Mouse (Mus musculus) midbrain, embryonic 13.5 days (tissue): ENCODE results near the gene Ppargc1a. TPM values are rescaled to one million over a fixed set of nuclear protein-coding genes. Genes with fewer than 3 reads are reported as not detected.

Experiments used
- ATAC-seq: fragments of 200-750 bp; cut with Nextera tagmentation; 2 replicates; pipeline ENCODE4 v1.8.0; 2017; ENCODE audit warnings: mild to moderate bottlenecking, moderate TSS enrichment, moderate library complexity
- H3K27ac ChIP-seq: fragments of 300-500 bp; sonication (generic); 2 replicates; pipeline ENCODE4 v1.5.1; 2015; ENCODE audit warnings: inconsistent platforms, mild to moderate bottlenecking, moderate library complexity
- H3K27me3 ChIP-seq: fragments of 300-500 bp; sonication (generic); 2 replicates; pipeline ENCODE4 v1.6.1; 2015; ENCODE audit warnings: mild to moderate bottlenecking, inconsistent platforms
- H3K36me3 ChIP-seq: fragments of 300-500 bp; sonication (generic); 2 replicates; pipeline ENCODE4 v1.6.1; 2015; ENCODE audit warnings: mild to moderate bottlenecking, inconsistent platforms
- H3K4me1 ChIP-seq: fragments of 300-500 bp; sonication (generic); replicated peaks from 2 replicates; pipeline ENCODE4 v1.6.1; 2015; ENCODE audit warnings: inconsistent platforms
- H3K4me2 ChIP-seq: fragments of 300-500 bp; sonication (generic); replicated peaks from 2 replicates; pipeline ENCODE4 v1.6.1; 2015; ENCODE audit warnings: moderate library complexity, mild to moderate bottlenecking, inconsistent platforms
- H3K4me3 ChIP-seq: fragments of 300-500 bp; sonication (generic); replicated peaks from 2 replicates; pipeline ENCODE4 v1.5.1; 2015; ENCODE audit warnings: mild to moderate bottlenecking, inconsistent platforms
- H3K9ac ChIP-seq: fragments of 300-500 bp; sonication (generic); replicated peaks from 2 replicates; pipeline ENCODE4 v1.6.1; 2015; ENCODE audit warnings: mild to moderate bottlenecking, inconsistent platforms
- H3K9me3 ChIP-seq: fragments of 300-500 bp; sonication (generic); 2 replicates; pipeline ENCODE4 v1.6.1; 2016; ENCODE audit warnings: mild to moderate bottlenecking, inconsistent platforms
- WGBS: fragments of 180-500 bp; shearing (Covaris S2); methylation state at CpG from one replicate; pipeline ENCODE4 v1.1.7; 2015; 5-methylcytosine and 5-hydroxymethylcytosine counted together
- polyA plus RNA-seq: library from polyadenylated mRNA; unstranded; fragments of >200 nt; fragmentation: Nextera tagmentation; extraction: Ambion mirVana; gene quantifications from 2 replicates; pipeline ENCODE4 v1.2.1, GENCODE M21; 2015

Gene Ppargc1a
- polyA plus RNA-seq, 1 experiment from 2014 or later, result 6.2 TPM

- Histone ChIP-seq H3K9me3 (no peaks in the 10 kb centered on the region), H3K27me3 (no peaks in the 10 kb centered on the region), H3K9ac (no peak overlapping the region), H3K4me1 (no peaks in the 10 kb centered on the region), H3K27ac (no peak overlapping the region), H3K4me3 (no peak overlapping the region), H3K36me3 (no peaks in the 10 kb centered on the region), H3K4me2 (no peak overlapping the region)
- no peak for ATAC-seq
- 64% methylated on average over 4 of the region's 4 CpGs for WGBS
Observed at GRCm38 (mm10) chr5:51439773-51440172, 127.8 kb downstream of the Ppargc1a start.

DNA sequence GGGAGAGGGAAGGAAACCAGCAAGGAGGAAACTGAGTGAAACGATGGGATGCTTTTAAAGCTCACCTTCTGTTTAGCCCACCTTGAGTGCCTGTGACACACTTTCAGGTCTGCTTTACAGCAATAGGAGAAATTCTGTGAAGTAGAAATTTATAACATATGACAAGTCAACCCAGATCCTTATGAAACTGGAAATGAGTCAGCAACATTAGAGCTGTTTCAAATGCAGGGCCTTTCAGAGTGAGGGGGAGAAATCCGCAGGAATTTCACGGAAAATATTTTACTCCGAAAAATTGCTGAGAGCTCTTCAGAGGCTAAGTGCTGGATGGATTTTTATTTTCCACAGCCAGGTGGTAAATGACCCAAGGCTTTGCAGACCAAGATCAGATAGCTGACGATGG is 133.6 kb downstream of the Ppargc1a start:
- ATAC-seq, result no peak
- H3K27me3 ChIP-seq, result no peaks in the 10 kb centered on the region
- H3K4me2 ChIP-seq, result no peak overlapping the region
- H3K36me3 ChIP-seq, result no peaks in the 10 kb centered on the region
- H3K4me3 ChIP-seq, result no peak overlapping the region
- no peak overlapping the region for H3K9ac ChIP-seq
- H3K9me3 ChIP-seq, result no peaks in the 10 kb centered on the region
- 91% methylated on average over 5 of the region's 5 CpGs for WGBS
- no peak overlapping the region for H3K27ac ChIP-seq
- H3K4me1 ChIP-seq, result no peaks in the 10 kb centered on the region

DNA sequence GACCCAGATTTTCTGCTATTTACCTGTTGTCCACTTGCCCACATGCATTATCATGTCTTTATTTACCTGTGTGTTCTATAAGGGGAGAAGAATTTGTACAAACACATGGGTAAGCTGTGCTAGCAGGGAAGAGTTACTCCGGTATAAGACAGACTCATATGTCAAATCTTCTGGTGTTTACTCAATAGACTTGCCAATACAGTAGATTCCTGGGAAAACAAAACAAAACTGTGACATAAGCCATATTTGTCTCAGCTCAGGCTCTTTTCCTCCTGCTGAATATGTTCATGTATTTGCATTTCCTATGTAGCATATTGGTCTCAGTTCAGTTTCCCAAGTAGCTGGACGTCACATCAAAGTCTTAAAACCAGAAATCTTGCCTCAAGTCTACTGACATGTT is 135.0 kb downstream of the Ppargc1a start:
- no peaks in the 10 kb centered on the region for H3K4me1 ChIP-seq
- H3K4me2 ChIP-seq, result no peak overlapping the region
- H3K27me3 ChIP-seq, result no peaks in the 10 kb centered on the region
- no peaks in the 10 kb centered on the region for H3K9me3 ChIP-seq
- H3K27ac ChIP-seq, result no peak overlapping the region
- no peak for ATAC-seq
- no peak overlapping the region for H3K9ac ChIP-seq
- 91% methylated on average over 2 of the region's 2 CpGs for WGBS
- no peak overlapping the region for H3K4me3 ChIP-seq
- H3K36me3 ChIP-seq, result no peaks in the 10 kb centered on the region

DNA sequence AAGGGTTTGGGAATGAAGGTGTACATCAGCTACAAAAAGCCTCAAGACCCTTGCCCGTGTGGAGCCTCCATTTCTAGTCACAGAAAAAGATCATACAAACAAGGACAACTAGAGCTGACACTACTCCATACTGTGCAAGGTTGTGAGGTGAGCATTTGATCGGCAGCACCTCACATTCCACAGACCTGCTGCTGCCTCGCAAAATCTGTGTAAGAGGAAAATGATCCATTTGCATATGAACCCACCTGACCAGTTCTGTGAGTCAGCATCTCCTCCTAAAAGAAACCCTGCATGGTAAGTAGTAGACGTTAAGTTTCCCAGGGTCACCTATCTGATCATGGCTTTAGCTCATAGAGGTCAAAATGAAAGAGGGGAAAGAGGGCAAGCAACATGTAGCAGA is 135.5 kb downstream of the Ppargc1a start:
- Histone ChIP-seq H3K4me3 (no peak overlapping the region), H3K4me2 (no peak overlapping the region), H3K9me3 (no peaks in the 10 kb centered on the region), H3K4me1 (no peaks in the 10 kb centered on the region), H3K9ac (no peak overlapping the region), H3K36me3 (no peaks in the 10 kb centered on the region), H3K27me3 (no peaks in the 10 kb centered on the region), H3K27ac (no peak overlapping the region)
- no peak for ATAC-seq
- 68% methylated on average over 4 of the region's 4 CpGs for WGBS

- H3K4me2 ChIP-seq, result no peak overlapping the region
- H3K27ac ChIP-seq, result no peak overlapping the region
- no peaks in the 10 kb centered on the region for H3K9me3 ChIP-seq
- no peaks in the 10 kb centered on the region for H3K4me1 ChIP-seq
- H3K4me3 ChIP-seq, result no peak overlapping the region
- ATAC-seq, result no peak
- no peaks in the 10 kb centered on the region for H3K36me3 ChIP-seq
- H3K27me3 ChIP-seq, result no peaks in the 10 kb centered on the region
- no peak overlapping the region for H3K9ac ChIP-seq
Observed at GRCm38 (mm10) chr5:51426406-51426805, 141.1 kb downstream of the Ppargc1a start.

- Histone ChIP-seq H3K27me3 (no peaks in the 10 kb centered on the region), H3K4me2 (no peak overlapping the region), H3K36me3 (no peaks in the 10 kb centered on the region), H3K4me1 (peaks cover 8% of the 10 kb centered on the region), H3K9me3 (no peaks in the 10 kb centered on the region), H3K27ac (no peak overlapping the region), H3K9ac (no peak overlapping the region), H3K4me3 (no peak overlapping the region)
- no peak for ATAC-seq
- WGBS, result 80% methylated on average over 7 of the region's 7 CpGs
Observed at GRCm38 (mm10) chr5:51416377-51416776, 151.1 kb downstream of the Ppargc1a start.

DNA sequence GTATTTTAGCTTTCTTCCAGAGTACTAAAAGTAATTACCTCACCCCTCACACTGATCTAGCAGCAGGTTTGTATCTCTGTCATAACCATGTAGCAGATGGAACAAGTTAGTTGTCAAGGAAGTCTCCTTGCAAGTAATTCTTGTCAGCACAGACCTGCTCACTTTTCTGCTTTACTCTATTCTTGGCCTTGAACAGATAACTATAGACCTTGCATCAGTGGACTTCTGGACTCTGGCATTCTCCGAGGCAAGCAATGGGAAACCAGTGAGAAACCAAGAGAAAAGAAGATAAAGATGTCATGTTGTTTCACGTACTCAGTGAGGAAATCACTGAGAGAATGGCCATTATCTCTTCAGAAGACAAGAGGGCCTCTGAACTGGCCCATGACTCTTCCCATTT is 152.1 kb downstream of the Ppargc1a start:
- WGBS, result 77% methylated on average over 2 of the region's 2 CpGs
- H3K4me3 ChIP-seq, result no peak overlapping the region
- H3K27ac ChIP-seq, result no peak overlapping the region
- no peaks in the 10 kb centered on the region for H3K9me3 ChIP-seq
- no peaks in the 10 kb centered on the region for H3K36me3 ChIP-seq
- no peak overlapping the region for H3K4me2 ChIP-seq
- H3K9ac ChIP-seq, result no peak overlapping the region
- peaks cover 8% of the 10 kb centered on the region for H3K4me1 ChIP-seq
- no peak for ATAC-seq
- H3K27me3 ChIP-seq, result no peaks in the 10 kb centered on the region

- Histone ChIP-seq H3K4me2 (peak overlapping the region; percentile 26), H3K36me3 (no peaks in the 10 kb centered on the region), H3K4me1 (peaks cover 8% of the 10 kb centered on the region), H3K27ac (no peak overlapping the region), H3K27me3 (no peaks in the 10 kb centered on the region), H3K4me3 (no peak overlapping the region), H3K9me3 (no peaks in the 10 kb centered on the region), H3K9ac (0 out of 2 replicates have a peak overlapping the region, but pooled peaks have one; percentile 17)
- peak; percentile 69 for ATAC-seq
- WGBS, result 28% methylated on average over 12 of the region's 12 CpGs
Observed at GRCm38 (mm10) chr5:51412303-51413117, 155.0 kb downstream of the Ppargc1a start.

DNA sequence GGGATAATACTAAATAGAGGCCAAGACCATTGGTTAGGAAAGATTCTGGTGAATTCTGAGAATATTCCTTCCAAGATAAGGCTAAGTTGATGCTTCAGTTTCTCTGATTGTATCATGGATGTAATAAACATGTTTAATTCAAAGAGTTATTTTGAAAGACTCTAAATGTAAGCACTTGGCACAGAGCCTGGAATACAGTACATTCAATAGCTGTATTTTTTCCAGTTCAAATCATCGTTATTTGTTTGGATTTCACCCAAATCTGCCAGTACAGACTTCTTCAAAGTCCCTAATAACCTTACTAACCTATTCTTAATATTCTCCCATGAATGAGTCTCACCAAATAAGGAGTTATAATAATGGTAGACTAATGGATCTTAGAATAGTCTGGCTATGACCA is 157.5 kb downstream of the Ppargc1a start:
- Histone ChIP-seq H3K36me3 (no peaks in the 10 kb centered on the region), H3K27ac (no peak overlapping the region), H3K4me1 (peaks cover 8% of the 10 kb centered on the region), H3K4me2 (no peak overlapping the region), H3K27me3 (no peaks in the 10 kb centered on the region), H3K9me3 (no peaks in the 10 kb centered on the region), H3K4me3 (no peak overlapping the region), H3K9ac (no peak overlapping the region)
- 76% methylated on average over 1 of the region's 1 CpGs for WGBS
- no peak for ATAC-seq

DNA sequence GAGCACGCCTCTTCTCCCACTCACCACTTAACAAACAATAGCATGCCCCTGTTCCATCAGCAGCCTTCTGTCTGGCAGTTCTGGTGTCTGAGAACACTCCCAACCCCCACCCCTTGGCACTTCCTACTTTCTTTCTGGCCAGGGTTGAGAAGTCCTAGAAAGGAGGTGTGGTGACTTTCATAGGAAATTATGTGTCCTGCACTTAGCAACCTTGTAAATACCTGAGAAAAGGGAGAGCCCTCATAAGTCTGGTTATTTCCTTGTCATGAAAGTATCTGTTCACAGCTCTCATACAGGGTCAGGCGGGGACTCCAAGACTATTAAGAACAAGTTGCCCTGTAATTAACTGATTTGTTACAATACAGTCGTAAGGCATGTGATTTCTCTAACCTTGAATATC is 161.1 kb downstream of the Ppargc1a start:
- Histone ChIP-seq H3K9me3 (no peaks in the 10 kb centered on the region), H3K9ac (no peak overlapping the region), H3K4me2 (no peak overlapping the region), H3K4me1 (no peaks in the 10 kb centered on the region), H3K36me3 (no peaks in the 10 kb centered on the region), H3K4me3 (no peak overlapping the region), H3K27ac (no peak overlapping the region), H3K27me3 (no peaks in the 10 kb centered on the region)
- WGBS, result 78% methylated on average over 3 of the region's 3 CpGs
- ATAC-seq, result no peak
